Mouse (Mus musculus) ES-E14 (cell line): ENCODE data around the gene Efna3.

ENCODE experiments used
- HCFC1 ChIP-seq: IDR thresholded peaks from 2 replicates; pipeline ENCODE4 v1.6.1; 2012; ENCODE audit warnings: low read length, inconsistent platforms, borderline replicate concordance; ENCODE audit not compliant: insufficient read depth
- ZNF384 ChIP-seq: IDR thresholded peaks from 2 replicates; pipeline ENCODE4 v1.6.1; 2012; ENCODE audit warnings: low read depth, low read length, inconsistent platforms

DNA sequence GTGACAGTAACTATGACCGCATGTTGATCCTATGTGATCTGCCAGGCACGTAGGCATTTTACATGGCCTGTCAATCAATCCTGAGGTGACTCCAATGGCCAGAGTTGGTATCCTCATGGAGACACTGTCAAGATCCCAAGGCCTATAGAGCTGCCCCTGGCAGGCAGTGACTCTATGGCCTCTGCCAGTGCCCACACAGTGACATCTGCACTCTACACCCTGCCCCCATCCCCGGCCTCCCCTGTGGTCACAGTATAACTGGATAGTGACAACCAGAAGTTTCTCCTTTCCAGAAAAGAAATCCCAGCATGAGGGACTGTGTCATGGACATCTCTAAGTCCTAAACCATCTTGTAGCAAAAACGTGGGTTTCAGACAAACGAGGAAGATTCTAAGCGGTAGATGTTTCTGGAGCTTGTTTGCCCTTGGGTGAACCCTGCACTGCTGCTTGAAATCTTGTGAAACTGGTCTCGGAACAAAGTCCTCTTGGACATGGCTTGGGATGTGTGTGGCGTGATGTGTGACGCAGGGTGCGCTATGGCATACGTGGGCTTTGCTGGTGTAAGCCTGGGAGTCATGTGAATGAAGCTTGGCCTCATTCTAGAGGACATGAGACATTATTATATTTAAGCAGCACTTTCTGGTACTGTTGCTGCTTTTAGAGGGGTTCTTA is 29.4 kb downstream of the Efna3 start:
- TF ChIP-seq ZNF384, result no peak
- TF ChIP-seq HCFC1, result no peak
